Comparison of ENCODE assay signal across 23 mouse cellular contexts in the genomic region with DNA sequence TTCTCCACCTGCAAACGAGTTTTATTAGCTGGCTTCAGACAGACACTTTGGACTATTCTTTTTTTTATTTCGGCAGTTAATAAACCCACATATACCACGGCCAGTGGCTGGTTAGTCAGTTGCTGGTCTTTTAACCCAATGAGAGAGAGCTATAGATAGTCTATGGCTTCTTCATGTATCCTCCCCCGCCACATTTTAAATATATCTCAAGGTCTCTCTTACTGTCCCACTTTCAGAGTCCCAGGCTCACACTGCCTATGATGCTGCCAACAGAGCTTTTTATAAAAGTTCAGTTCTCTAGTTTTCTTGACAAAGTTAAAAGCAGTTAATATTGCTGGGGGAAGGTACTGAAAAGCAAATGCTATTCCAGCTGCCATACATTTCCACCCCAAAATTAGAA. TPM values are rescaled to one million over a fixed set of nuclear protein-coding genes. Genes with fewer than 3 reads are reported as not detected.
"Had no signal": no experiment of that assay in that cellular context is flagged by ENCODE, and none has a peak within 500 bp of the region (broad histone marks: within the 10 kb centered on the region; RNA-seq: fewer than 3 reads in every experiment).

No protein-coding gene starts in this region.

- H3K4me3 ChIP-seq: limb, embryonic 10.5 days; limb, embryonic 13.5 days; liver, embryonic 12.5 days; liver, embryonic 15.5 days; lung, embryonic 15.5 days; megakaryocyte, embryonic 14.5 days; midbrain, embryonic 12.5 days; myocyte; neural tube, embryonic 13.5 days had no signal

- H3K4me2 ChIP-seq: limb, embryonic 13.5 days; liver, embryonic 12.5 days; liver, embryonic 15.5 days; lung, embryonic 15.5 days; midbrain, embryonic 12.5 days; neural tube, embryonic 13.5 days had no signal

- H3K27ac ChIP-seq: limb, embryonic 10.5 days; limb, embryonic 13.5 days; liver, embryonic 12.5 days; liver, embryonic 15.5 days; lung, embryonic 15.5 days; midbrain, embryonic 12.5 days; neural tube, embryonic 13.5 days; stomach, postnatal 0 days had no signal

- H3K36me3 ChIP-seq: liver, embryonic 15.5 days had no signal

- ATAC-seq: liver, embryonic 12.5 days; midbrain, embryonic 16.5 days had no signal

- H3K9me3 ChIP-seq: limb, embryonic 10.5 days; limb, embryonic 13.5 days; liver, embryonic 12.5 days; liver, embryonic 15.5 days; lung, embryonic 15.5 days; megakaryocyte, embryonic 14.5 days; midbrain, embryonic 12.5 days; neural tube, embryonic 13.5 days had no signal

- H3K27me3 ChIP-seq: limb, embryonic 13.5 days; liver, embryonic 12.5 days; liver, embryonic 15.5 days; lung, embryonic 15.5 days; megakaryocyte, embryonic 14.5 days; midbrain, embryonic 12.5 days; neural tube, embryonic 13.5 days had no signal

- DNase-seq: kidney, adult 11 months; kidney, adult 9 months; kidney, postnatal 14 days; kidney, postnatal 4 days; layer of hippocampus, postnatal 36 days; liver; lung, adult 18-20 months; lung, postnatal 10 days; lung, postnatal 36 days; retina, postnatal 1 day; thymus, postnatal 25 days had no signal

- H3K9ac ChIP-seq: limb, embryonic 13.5 days; liver, embryonic 12.5 days; liver, embryonic 15.5 days; lung, embryonic 15.5 days; midbrain, embryonic 12.5 days; neural tube, embryonic 13.5 days had no signal

- H3K4me1 ChIP-seq: limb, embryonic 10.5 days; limb, embryonic 13.5 days; liver, embryonic 12.5 days; liver, embryonic 15.5 days; lung, embryonic 15.5 days; midbrain, embryonic 12.5 days; neural tube, embryonic 13.5 days had no signal

RNA-seq across cellular contexts. Expression of gene Rhobtb3, which starts 51.9 kb away (rescaled TPM):
- total RNA-seq: monocyte, adult 5-6 weeks had no signal
